Mouse (Mus musculus) megakaryocyte-erythroid progenitor cell, adult 5-6 weeks (primary cell): ENCODE results near the gene Dnmt1. TPM values are rescaled to one million over a fixed set of nuclear protein-coding genes. Genes with fewer than 3 reads are reported as not detected.
A peak's percentile ranks its signal among the peaks of the same experiment; 100 is the strongest.

ENCODE experiments used
- ATAC-seq: replicated peaks from 2 replicates; pipeline ENCODE4 v1.8.0; 2016; ENCODE audit warnings: mild to moderate bottlenecking, inconsistent platforms; ENCODE audit not compliant: severe bottlenecking, poor library complexity, low FRiP score, low TSS enrichment
- total RNA-seq, 2 experiments: library from RNA; stranded (forward) in 1 of 2; stranded (reverse) in 1 of 2; fragments of 200-1000, 215-1000 nt in 1 of 2; fragments of >200 nt in 1 of 2; fragmentation: Nextera tagmentation in 1 of 2; gene quantifications; 2 replicates each; pipeline ENCODE4 v1.2.3; 2014 to 2017

The Dnmt1 gene
- total RNA-seq, 2 experiments from 2014 or later, result 163 to 190 TPM

DNA sequence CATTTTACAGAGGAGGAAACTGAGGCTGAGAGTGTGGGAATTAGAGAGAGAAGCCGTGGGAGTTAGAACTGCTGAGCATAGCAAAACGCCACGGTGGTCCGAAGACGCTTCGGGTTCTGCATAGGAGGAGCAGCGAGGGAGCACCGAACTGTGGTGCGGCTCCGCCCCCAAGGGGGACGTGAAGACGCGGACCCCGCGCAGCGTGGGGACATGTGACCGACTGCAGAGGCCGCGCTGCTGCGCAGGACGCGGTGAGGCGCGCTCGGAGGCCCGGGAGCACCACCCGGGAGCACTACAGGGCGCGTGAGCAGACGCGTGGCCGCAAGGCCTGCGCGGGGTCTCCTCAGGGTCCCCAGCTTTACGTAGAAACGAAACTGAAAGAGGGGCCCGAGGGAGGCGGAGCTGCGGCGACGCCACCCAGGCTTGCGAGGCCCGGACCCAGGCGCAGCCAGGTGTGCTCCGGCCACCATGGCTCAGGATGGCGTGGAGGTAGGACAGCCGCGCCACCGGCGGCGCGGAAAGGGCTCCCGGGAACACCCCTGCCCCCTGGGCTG lies 91.2 kb downstream of the Dnmt1 start, which contains the start of gene A230050P20Rik:
Gene A230050P20Rik (plus strand): TSS at position 195 of the 554 bp plus-strand sequence.
- ATAC-seq, result 0 out of 2 replicates have a peak, but pooled peaks have one; percentile 32

DNA sequence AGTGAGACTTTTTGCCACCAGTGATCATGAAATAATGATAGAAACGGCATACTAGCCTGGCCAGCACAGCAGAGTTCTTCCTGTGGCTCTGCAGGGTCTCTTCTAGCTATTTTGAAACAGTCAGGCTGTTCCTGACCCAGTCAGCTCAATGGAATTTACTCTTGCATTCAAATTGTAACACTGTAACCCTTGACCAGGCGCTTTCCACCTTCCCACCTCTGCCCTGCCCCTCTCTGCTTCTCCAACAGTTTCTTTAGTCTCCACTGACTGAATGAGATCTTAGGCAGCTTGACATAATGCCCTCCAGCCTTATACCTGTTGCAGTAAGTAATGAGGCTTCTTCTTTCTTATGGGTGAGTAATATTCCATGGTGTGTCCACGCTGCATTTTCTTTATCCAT lies 92.8 kb downstream of the Dnmt1 start:
- no peak for ATAC-seq

DNA sequence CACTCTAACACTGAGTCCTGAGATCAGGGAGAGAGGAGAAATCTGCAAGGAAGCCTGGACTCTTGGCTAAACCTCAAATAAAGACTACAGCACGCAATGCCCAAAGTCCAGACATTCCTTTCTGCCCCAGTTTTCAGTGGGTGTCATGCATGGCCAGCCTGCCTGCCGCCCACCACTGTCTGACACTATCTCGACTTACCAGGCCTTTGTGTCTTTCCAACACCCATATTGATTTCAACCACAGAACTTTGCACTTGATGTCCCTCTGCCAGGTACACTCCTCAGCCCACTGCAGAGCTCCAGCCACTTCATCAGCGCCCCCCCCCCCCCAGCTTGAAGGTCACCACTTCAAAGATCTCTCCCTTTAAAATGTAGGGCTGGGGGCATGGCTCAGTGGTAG lies 97.5 kb downstream of the Dnmt1 start:
- no peak; the same call in 1 of the 2 replicates for ATAC-seq

DNA sequence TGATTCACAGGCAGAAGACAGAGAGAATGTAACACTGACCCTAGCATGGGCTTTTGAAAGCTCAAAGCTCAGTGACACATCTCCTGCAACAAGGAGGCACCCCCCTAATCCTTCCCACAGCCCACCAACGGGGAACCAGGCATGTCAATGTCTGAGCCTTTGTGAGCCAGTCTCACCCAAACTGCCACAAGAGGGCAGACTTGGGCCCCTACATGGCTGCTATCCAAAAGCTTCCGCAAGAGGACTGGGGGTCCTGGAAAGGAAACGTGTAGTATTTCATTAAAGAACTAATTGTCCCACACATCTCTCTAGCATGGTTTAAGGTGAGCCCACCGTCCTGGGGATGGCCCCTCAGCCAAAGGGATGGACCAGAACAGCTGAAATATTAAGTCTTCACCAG lies 97.9 kb downstream of the Dnmt1 start:
- ATAC-seq, result no peak

DNA sequence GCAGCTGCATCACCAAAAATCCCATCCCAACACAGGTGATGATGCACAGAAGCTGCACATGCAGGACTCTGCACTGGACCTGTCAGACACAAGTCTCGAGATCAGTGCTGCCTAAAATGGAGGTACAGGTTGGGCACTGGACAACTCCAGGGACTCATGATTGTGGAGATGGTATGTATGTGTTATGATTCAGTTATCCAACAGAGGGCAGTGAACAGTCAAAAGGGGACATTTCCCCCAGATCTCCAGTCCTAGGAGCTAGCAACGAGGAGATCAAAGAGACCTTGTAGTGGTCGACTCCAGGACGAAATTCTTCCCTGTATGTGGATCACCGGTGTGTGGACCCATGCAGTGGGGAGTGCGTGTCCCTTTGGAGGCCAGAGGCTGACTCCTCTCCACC lies 99.8 kb downstream of the Dnmt1 start:
- ATAC-seq, result no peak

Other genes with a start within 250 kb of the Dnmt1 start
- gene Olfm2, start 213.5 kb downstream of the Dnmt1 start, total RNA-seq (2014; fragmentation: Nextera tagmentation), result not detected in 2 replicates
- gene Olfm2, start 213.5 kb downstream of the Dnmt1 start, total RNA-seq (2017), result not detected in 2 replicates
- gene Col5a3, start 144.8 kb downstream of the Dnmt1 start, total RNA-seq (2014; fragmentation: Nextera tagmentation), result not detected in 2 replicates
- not detected in 2 replicates for gene Col5a3, start 144.8 kb downstream of the Dnmt1 start, total RNA-seq (2017)
- not detected in 2 replicates for gene Rdh8, start 141.4 kb downstream of the Dnmt1 start, total RNA-seq (2014; fragmentation: Nextera tagmentation)
- not detected in 2 replicates for gene Rdh8, start 141.4 kb downstream of the Dnmt1 start, total RNA-seq (2017)
- gene A230050P20Rik, start 91.2 kb downstream of the Dnmt1 start, total RNA-seq (2014; fragmentation: Nextera tagmentation), result 37.9 and 44.3 TPM in 2 replicates
- 11.9 and 24.0 TPM in 2 replicates for gene A230050P20Rik, start 91.2 kb downstream of the Dnmt1 start, total RNA-seq (2017)
- 1.1 and 2.7 TPM in 2 replicates for gene Angptl6, start 80.2 kb downstream of the Dnmt1 start, total RNA-seq (2014; fragmentation: Nextera tagmentation)
- 0.42 TPM in 1 of 2 replicates, not detected in the other for gene Angptl6, start 80.2 kb downstream of the Dnmt1 start, total RNA-seq (2017)
- 127 and 174 TPM in 2 replicates for gene Ppan, start 71.7 kb downstream of the Dnmt1 start, total RNA-seq (2014; fragmentation: Nextera tagmentation)
- gene Ppan, start 71.7 kb downstream of the Dnmt1 start, total RNA-seq (2017), result 154 and 175 TPM in 2 replicates
- 308 and 325 TPM in 2 replicates for gene Eif3g, start 61.3 kb downstream of the Dnmt1 start, total RNA-seq (2014; fragmentation: Nextera tagmentation)
- 259 and 301 TPM in 2 replicates for gene Eif3g, start 61.3 kb downstream of the Dnmt1 start, total RNA-seq (2017)
- 1.7 and 3.4 TPM in 2 replicates for gene S1pr2, start 16.9 kb upstream of the Dnmt1 start, total RNA-seq (2014; fragmentation: Nextera tagmentation)
- 0.46 TPM in 1 of 2 replicates, not detected in the other for gene S1pr2, start 16.9 kb upstream of the Dnmt1 start, total RNA-seq (2017)
- gene Mrpl4, start 42.9 kb upstream of the Dnmt1 start, total RNA-seq (2014; fragmentation: Nextera tagmentation), result 66.2 and 78.8 TPM in 2 replicates
- gene Mrpl4, start 42.9 kb upstream of the Dnmt1 start, total RNA-seq (2017), result 23.7 and 43.3 TPM in 2 replicates
- gene Icam1, start 56.1 kb upstream of the Dnmt1 start, total RNA-seq (2014; fragmentation: Nextera tagmentation), result 1.9 and 3.4 TPM in 2 replicates
- 3.6 TPM in 2 replicates for gene Icam1, start 56.1 kb upstream of the Dnmt1 start, total RNA-seq (2017)
- gene Icam4, start 69.5 kb upstream of the Dnmt1 start, total RNA-seq (2014; fragmentation: Nextera tagmentation), result 34.3 and 38.9 TPM in 2 replicates
- 16.3 and 40.0 TPM in 2 replicates for gene Icam4, start 69.5 kb upstream of the Dnmt1 start, total RNA-seq (2017)
- gene Icam5, start 72.2 kb upstream of the Dnmt1 start, total RNA-seq (2014; fragmentation: Nextera tagmentation), result 1.1 and 1.2 TPM in 2 replicates
- gene Icam5, start 72.2 kb upstream of the Dnmt1 start, total RNA-seq (2017), result 0.05 and 0.27 TPM in 2 replicates
- gene Zglp1, start 107.2 kb upstream of the Dnmt1 start, total RNA-seq (2014; fragmentation: Nextera tagmentation), result 10.2 TPM in 1 of 2 replicates, not detected in the other
- gene Zglp1, start 107.2 kb upstream of the Dnmt1 start, total RNA-seq (2017), result 1.7 TPM in 1 of 2 replicates, not detected in the other
- gene Gm49373, start 113.2 kb upstream of the Dnmt1 start, total RNA-seq (2014; fragmentation: Nextera tagmentation), result 4.5 TPM in 1 of 2 replicates, not detected in the other
- gene Gm49373, start 113.2 kb upstream of the Dnmt1 start, total RNA-seq (2017), result not detected in 2 replicates
- gene Fdx1l, start 113.7 kb upstream of the Dnmt1 start, total RNA-seq (2014; fragmentation: Nextera tagmentation), result 66.9 and 79.7 TPM in 2 replicates
- gene Fdx1l, start 113.7 kb upstream of the Dnmt1 start, total RNA-seq (2017), result 60.6 and 70.5 TPM in 2 replicates
- 38.6 and 39.7 TPM in 2 replicates for gene Gm38431, start 132.1 kb upstream of the Dnmt1 start, total RNA-seq (2014; fragmentation: Nextera tagmentation)
- 5.9 and 15.6 TPM in 2 replicates for gene Gm38431, start 132.1 kb upstream of the Dnmt1 start, total RNA-seq (2017)
- 66.3 and 81.1 TPM in 2 replicates for gene Raver1, start 132.1 kb upstream of the Dnmt1 start, total RNA-seq (2014; fragmentation: Nextera tagmentation)
- gene Raver1, start 132.1 kb upstream of the Dnmt1 start, total RNA-seq (2017), result 12.9 and 16.8 TPM in 2 replicates
- gene Tyk2, start 171.4 kb upstream of the Dnmt1 start, total RNA-seq (2014; fragmentation: Nextera tagmentation), result 24.9 and 40.0 TPM in 2 replicates
- gene Tyk2, start 171.4 kb upstream of the Dnmt1 start, total RNA-seq (2017), result 13.2 and 14.4 TPM in 2 replicates
- gene Cdc37, start 190.1 kb upstream of the Dnmt1 start, total RNA-seq (2014; fragmentation: Nextera tagmentation), result 182 and 193 TPM in 2 replicates
- 385 and 442 TPM in 2 replicates for gene Cdc37, start 190.1 kb upstream of the Dnmt1 start, total RNA-seq (2017)
- 23.5 and 24.3 TPM in 2 replicates for gene Pde4a, start 205.8 kb upstream of the Dnmt1 start, total RNA-seq (2014; fragmentation: Nextera tagmentation)
- gene Pde4a, start 205.8 kb upstream of the Dnmt1 start, total RNA-seq (2017), result 2.2 and 3.8 TPM in 2 replicates